In genomic region chr15:94174083-94174482, GRCm38 (mm10) we compare ENCODE assay signal across 20 mouse cellular contexts.
DNase-seq lines count a peak whose midpoint lies in the region; ATAC-seq lines count a peak whose summit lies in the region.
"Had no signal": no experiment of that assay in that cellular context is flagged by ENCODE, and none has a peak within 500 bp of the region (broad histone marks: within the 10 kb centered on the region; RNA-seq: fewer than 3 reads in every experiment).

No protein-coding gene starts in this region.

- H3K4me1 ChIP-seq in heart, embryonic 11.5 days (ENCODE audit: control insufficient read depth, insufficient read depth, low read length) = no peaks in the 10 kb centered on the region
- H3K4me1 ChIP-seq in embryonic facial prominence, embryonic 11.5 days (ENCODE audit: control insufficient read depth, insufficient read depth, low read length) = no peaks in the 10 kb centered on the region
- 0 out of 2 replicates have a peak, but pooled peaks cover 3% of the 10 kb centered on the region for H3K4me1 ChIP-seq in kidney, embryonic 14.5 days (ENCODE audit: control insufficient read depth, insufficient read depth, low read length)
- H3K4me1 ChIP-seq in limb, embryonic 12.5 days (replicated peaks) = peaks cover 12% of the 10 kb centered on the region
- H3K4me1 ChIP-seq: forebrain, embryonic 12.5 days; heart, embryonic 13.5 days; hindbrain, embryonic 15.5 days; midbrain, embryonic 12.5 days had no signal

- H3K4me3 ChIP-seq in heart, embryonic 11.5 days (ENCODE audit: low read depth, low read length) = no peak overlapping the region
- no peak overlapping the region for H3K4me3 ChIP-seq in embryonic facial prominence, embryonic 11.5 days (ENCODE audit: low read depth, low read length)
- H3K4me3 ChIP-seq in kidney, embryonic 14.5 days (ENCODE audit: low read length) = no peak overlapping the region
- no peak overlapping the region for H3K4me3 ChIP-seq in limb, embryonic 12.5 days (replicated peaks)
- H3K4me3 ChIP-seq: forebrain, embryonic 12.5 days; heart, embryonic 13.5 days; hindbrain, embryonic 15.5 days; midbrain, embryonic 12.5 days; neural tube, embryonic 13.5 days had no signal

- ATAC-seq in heart, embryonic 11.5 days (replicated peaks; ENCODE audit: insufficient number of reproducible peaks, low FRiP score, low TSS enrichment) = no peak
- no peak for ATAC-seq in embryonic facial prominence, embryonic 11.5 days (replicated peaks; ENCODE audit: insufficient number of reproducible peaks, low FRiP score, low TSS enrichment, low read depth)
- ATAC-seq in kidney, embryonic 14.5 days (ENCODE audit: low FRiP score, low TSS enrichment) = peak; percentile 39; the same call in 1 of the 2 replicates
- ATAC-seq in limb, embryonic 12.5 days (ENCODE audit: insufficient number of reproducible peaks, insufficient read depth, low FRiP score, low TSS enrichment, low read depth) = no peak
- ATAC-seq: intestine, embryonic 16.5 days; lung, postnatal 0 days had no signal

- H3K9me3 ChIP-seq in heart, embryonic 11.5 days (replicated peaks; ENCODE audit: control insufficient read depth, low read length) = no peaks in the 10 kb centered on the region
- no peaks in the 10 kb centered on the region for H3K9me3 ChIP-seq in embryonic facial prominence, embryonic 11.5 days (replicated peaks; ENCODE audit: control insufficient read depth, low read length)
- no peaks in the 10 kb centered on the region for H3K9me3 ChIP-seq in kidney, embryonic 14.5 days (ENCODE audit: control insufficient read depth, low read length)
- no peaks in the 10 kb centered on the region for H3K9me3 ChIP-seq in limb, embryonic 12.5 days
- H3K9me3 ChIP-seq: forebrain, embryonic 12.5 days; heart, embryonic 13.5 days; hindbrain, embryonic 15.5 days; midbrain, embryonic 12.5 days; neural tube, embryonic 13.5 days had no signal

- WGBS in heart, embryonic 11.5 days (ENCODE audit: insufficient replicate concordance) = 71% methylated on average over 7 of the region's 7 CpGs
- 67% methylated on average over 7 of the region's 7 CpGs for WGBS in embryonic facial prominence, embryonic 11.5 days
- WGBS in kidney, embryonic 14.5 days = 16% methylated on average over 7 of the region's 7 CpGs
- WGBS in limb, embryonic 12.5 days = 23% methylated on average over 7 of the region's 7 CpGs

- no peak overlapping the region for H3K9ac ChIP-seq in heart, embryonic 11.5 days (ENCODE audit: low read depth, low read length)
- no peak overlapping the region for H3K9ac ChIP-seq in embryonic facial prominence, embryonic 11.5 days (replicated peaks; ENCODE audit: low read length)
- no peak overlapping the region for H3K9ac ChIP-seq in kidney, embryonic 14.5 days (ENCODE audit: low read depth, low read length)
- H3K9ac ChIP-seq in limb, embryonic 12.5 days (replicated peaks) = no peak overlapping the region
- H3K9ac ChIP-seq: forebrain, embryonic 12.5 days; heart, embryonic 13.5 days; hindbrain, embryonic 15.5 days; midbrain, embryonic 12.5 days; neural tube, embryonic 13.5 days had no signal

- DNase-seq in heart, adult 11 months = peak; percentile 66
- DNase-seq in embryonic facial prominence, embryonic 11.5 days (ENCODE audit: low spot score) = peak; percentile 40
- DNase-seq in cerebellum, postnatal 4 days (ENCODE audit: low spot score in 2 of 2) = no peak
- no peak for DNase-seq in right cerebral cortex, postnatal 25 days
- no peak for DNase-seq in adrenal gland, postnatal 36 days
- DNase-seq: cerebellum, adult 8-10 months; gastrocnemius, postnatal 25 days; liver; thymus, postnatal 14 days had no signal

- no peaks in the 10 kb centered on the region for H3K27me3 ChIP-seq in heart, embryonic 11.5 days (ENCODE audit: control insufficient read depth, insufficient read depth, low read length)
- H3K27me3 ChIP-seq in embryonic facial prominence, embryonic 11.5 days (ENCODE audit: control insufficient read depth, insufficient read depth, low read length) = no peaks in the 10 kb centered on the region
- H3K27me3 ChIP-seq in kidney, embryonic 14.5 days (ENCODE audit: control insufficient read depth, insufficient read depth, low read length) = no peaks in the 10 kb centered on the region
- no peaks in the 10 kb centered on the region for H3K27me3 ChIP-seq in limb, embryonic 12.5 days
- H3K27me3 ChIP-seq: CH12.LX; forebrain, embryonic 12.5 days; heart, embryonic 13.5 days; hindbrain, embryonic 15.5 days; midbrain, embryonic 12.5 days; neural tube, embryonic 13.5 days had no signal

- no peak overlapping the region for H3K4me2 ChIP-seq in heart, embryonic 11.5 days
- no peak overlapping the region for H3K4me2 ChIP-seq in embryonic facial prominence, embryonic 11.5 days (ENCODE audit: low read depth, low read length)
- H3K4me2 ChIP-seq in kidney, embryonic 14.5 days (replicated peaks; ENCODE audit: low read depth, low read length) = no peak overlapping the region
- H3K4me2 ChIP-seq in limb, embryonic 12.5 days = peak overlapping the region; percentile 19; the same call in 1 of the 2 replicates
- H3K4me2 ChIP-seq: forebrain, embryonic 12.5 days; heart, embryonic 13.5 days; hindbrain, embryonic 15.5 days; midbrain, embryonic 12.5 days; neural tube, embryonic 13.5 days had no signal

- no peaks in the 10 kb centered on the region for H3K36me3 ChIP-seq in heart, embryonic 11.5 days (ENCODE audit: control insufficient read depth, insufficient read depth, low read length)
- H3K36me3 ChIP-seq in embryonic facial prominence, embryonic 11.5 days (replicated peaks; ENCODE audit: control insufficient read depth, insufficient read depth, low read depth, low read length) = no peaks in the 10 kb centered on the region
- no peaks in the 10 kb centered on the region for H3K36me3 ChIP-seq in kidney, embryonic 14.5 days (ENCODE audit: control insufficient read depth, insufficient read depth, low read length)
- H3K36me3 ChIP-seq in limb, embryonic 12.5 days = no peaks in the 10 kb centered on the region
- H3K36me3 ChIP-seq: forebrain, embryonic 12.5 days; heart, embryonic 13.5 days; hindbrain, embryonic 15.5 days; midbrain, embryonic 12.5 days; neural tube, embryonic 13.5 days had no signal

- H3K27ac ChIP-seq in heart, embryonic 11.5 days (ENCODE audit: low read depth, low read length) = no peak overlapping the region
- no peak overlapping the region for H3K27ac ChIP-seq in embryonic facial prominence, embryonic 11.5 days (replicated peaks; ENCODE audit: low read depth, low read length)
- no peak overlapping the region for H3K27ac ChIP-seq in kidney, embryonic 14.5 days (ENCODE audit: low read depth, low read length)
- H3K27ac ChIP-seq in limb, embryonic 12.5 days = peak overlapping the region; percentile 69
- H3K27ac ChIP-seq: forebrain, embryonic 12.5 days; heart, embryonic 13.5 days; hindbrain, embryonic 15.5 days; midbrain, embryonic 12.5 days; neural tube, embryonic 13.5 days had no signal

Comparison
In these comparisons a context has a peak if more than half of its experiments do, and no peak if none do; other contexts are left out.
1. DNase-seq: peak in heart, adult 11 months (single experiment) and embryonic facial prominence, embryonic 11.5 days (single experiment); none in cerebellum, postnatal 4 days (0 of 2), right cerebral cortex, postnatal 25 days (single experiment) and adrenal gland, postnatal 36 days (0 of 2).